Comparison of ENCODE assay signal across 8 mouse cellular contexts in the genomic region with DNA sequence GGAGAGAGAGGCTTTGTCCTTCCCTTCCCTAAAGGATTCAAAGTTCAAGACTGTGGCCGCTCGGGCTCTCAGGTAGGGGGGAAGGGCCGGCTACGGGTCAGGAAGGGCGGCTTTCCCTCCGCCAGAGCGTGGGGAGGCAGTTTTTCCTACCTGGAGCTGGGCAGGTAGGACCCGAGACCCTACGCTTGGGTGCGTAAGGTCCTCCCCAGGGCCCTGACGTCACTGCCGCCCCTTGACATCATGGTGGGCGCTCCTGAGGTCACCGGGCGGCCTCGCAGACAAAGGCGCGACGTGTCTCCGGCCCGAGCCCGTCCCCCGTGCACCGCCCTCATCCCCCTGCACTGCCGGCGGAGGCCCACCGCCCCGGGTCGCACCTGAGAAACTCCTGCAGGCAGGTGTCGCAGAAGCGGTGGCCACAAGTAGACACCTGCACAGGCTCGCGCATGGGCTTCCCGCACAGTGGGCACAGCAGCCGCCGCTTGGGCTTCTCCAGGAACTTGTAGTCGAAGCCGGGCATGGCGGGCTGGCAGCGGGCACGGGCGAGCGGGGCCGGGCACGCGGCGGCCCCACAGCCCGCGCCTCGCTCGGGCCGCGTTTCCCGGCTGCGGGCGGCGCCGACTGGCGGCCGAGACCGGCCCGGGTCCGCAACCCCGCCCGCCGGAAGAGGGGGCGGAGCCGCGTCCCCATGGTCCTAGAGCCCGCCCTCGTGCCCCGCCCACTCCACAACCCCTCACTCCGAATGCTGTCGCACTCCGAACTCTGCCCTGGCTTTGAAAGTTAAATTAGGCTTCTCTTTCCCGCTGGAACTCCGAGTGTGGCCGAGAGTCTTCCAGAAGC. TPM values are rescaled to one million over a fixed set of nuclear protein-coding genes. Genes with fewer than 3 reads are reported as not detected.
A peak's percentile ranks its signal among the peaks of the same experiment; 100 is the strongest.
DNase-seq lines count a peak whose midpoint lies in the region; ATAC-seq and TF ChIP-seq lines count a peak whose summit lies in the region.

A gene (minus strand): TSS at position 666 of the 837 bp plus-strand sequence.

- under 1% methylated on average over 78 of the region's 78 CpGs for WGBS in forebrain, embryonic 12.5 days
- under 1% methylated on average over 78 of the region's 78 CpGs for WGBS in large intestine, adult 2 months

- H3K27ac ChIP-seq in forebrain, embryonic 12.5 days: peak within 1 kb of the TSS; percentile 99

- no peak for TF ChIP-seq CTCF in G1E (IDR thresholded peaks at IDR 0.05; ENCODE audit: low read depth, low read length)

- H3K27me3 ChIP-seq in G1E (ENCODE audit: insufficient read depth, low read length): no peaks in the 10 kb centered on the region
- peaks cover 5% of the 10 kb centered on the region; the same call in 1 of the 2 replicates for H3K27me3 ChIP-seq in forebrain, embryonic 12.5 days

- intact Hi-C loops in heart, postnatal 14 days (cut with DNase I): no loop called here

- peak; percentile 96 for DNase-seq in G1E (ENCODE audit: low spot score)
- peak; percentile 74 for DNase-seq in c-Kit-positive CD71-positive TER-119-negative erythroid progenitor cells, embryonic 14.5 days (ENCODE audit: low read depth)
- DNase-seq in heart, postnatal 14 days: peak; percentile 90 to 91
- DNase-seq in large intestine, adult 2 months (ENCODE audit: low read depth, low spot score): no peak
- DNase-seq in lung, postnatal 10 days: peak; percentile 90
- DNase-seq in ovary, postnatal 14 days (ENCODE audit: low spot score): peak; percentile 73
- peak; percentile 90 for DNase-seq in thymus, postnatal 25 days

- peaks cover 54% of the 10 kb centered on the region for H3K36me3 ChIP-seq in G1E (replicated peaks)
- peaks cover 28% of the 10 kb centered on the region for H3K36me3 ChIP-seq in forebrain, embryonic 12.5 days (replicated peaks)

- peak within 1 kb of the TSS; percentile 84 for H3K4me2 ChIP-seq in forebrain, embryonic 12.5 days

- H3K4me1 ChIP-seq in G1E (ENCODE audit: insufficient read depth, low read depth, low read length): peaks cover 92% of the 10 kb centered on the region
- peaks cover 29% of the 10 kb centered on the region for H3K4me1 ChIP-seq in forebrain, embryonic 12.5 days

- peak within 1 kb of the TSS; percentile 99 for H3K9ac ChIP-seq in forebrain, embryonic 12.5 days

- peak within 1 kb of the TSS; percentile 86 for H3K4me3 ChIP-seq in G1E (ENCODE audit: low read depth, low read length)
- peak within 1 kb of the TSS; percentile 99 for H3K4me3 ChIP-seq in forebrain, embryonic 12.5 days (replicated peaks)

- ATAC-seq in G1E (ENCODE audit: extremely low read depth, insufficient number of reproducible peaks, low FRiP score, poor library complexity, severe bottlenecking): no peak
- ATAC-seq in forebrain, embryonic 12.5 days (ENCODE audit: low FRiP score): peak; percentile 83

- H3K9me3 ChIP-seq in G1E (replicated peaks): no peaks in the 10 kb centered on the region
- no peaks in the 10 kb centered on the region for H3K9me3 ChIP-seq in forebrain, embryonic 12.5 days

RNA-seq across cellular contexts. Expression of the gene that starts here (rescaled TPM):
- total RNA-seq in G1E (2014; fragmentation: Nextera tagmentation) (26.2 and 42.8 TPM in 2 replicates), G1E (2017) (7.0 and 9.2 TPM in 2 replicates)
- 53.0 and 74.4 TPM in 2 replicates for polyA plus RNA-seq in G1E (2012)
- 121 and 127 TPM in 2 replicates for polyA plus RNA-seq in forebrain, embryonic 12.5 days (2016; fragmentation: Nextera tagmentation; extraction: Ambion mirVana)
- 10 to 100 TPM; 10.3 to 11.2 TPM for total RNA-seq in heart, postnatal 14 days (2021)
- polyA plus RNA-seq in large intestine, adult 2 months (2012; rRNA removed): 68.9 and 93.3 TPM in 2 replicates
